Mouse (Mus musculus) stomach, postnatal 0 days (tissue): ENCODE measurements at regions not wholly inside any gene's neighbourhood (a gene's known extent, or its start where the extent isn't known, plus 50 kb on each side); places are given as distances from the start of the nearest gene placed in this dataset.

Source experiments
- ATAC-seq: fragments of 200-750 bp; cut with Nextera tagmentation; 2 replicates; pipeline ENCODE4 v1.8.0; 2017; ENCODE audit not compliant: low FRiP score, low TSS enrichment
- DNase-seq: peaks from one replicate; pipeline ENCODE4 v3.0.0-alpha.2; 2016; ENCODE audit warnings: low spot score
- H3K27ac ChIP-seq: fragments of 300-500 bp; sonication (generic); replicated peaks from 2 replicates; pipeline ENCODE4 v1.5.1; 2014; ENCODE audit warnings: mild to moderate bottlenecking, control low read depth
- H3K27me3 ChIP-seq: fragments of 300-500 bp; sonication (generic); 2 replicates; pipeline ENCODE4 v1.6.1; 2014; ENCODE audit warnings: low read length; ENCODE audit not compliant: control insufficient read depth, insufficient read depth
- H3K36me3 ChIP-seq: fragments of 300-500 bp; sonication (generic); 2 replicates; pipeline ENCODE4 v1.6.1; 2014; ENCODE audit warnings: low read length, mixed read lengths; ENCODE audit not compliant: control insufficient read depth, insufficient read depth
- H3K4me1 ChIP-seq: fragments of 300-500 bp; sonication (generic); replicated peaks from 2 replicates; pipeline ENCODE4 v1.6.1; 2014; ENCODE audit warnings: antibody characterized with exemption; ENCODE audit not compliant: control insufficient read depth, insufficient read depth
- H3K4me2 ChIP-seq: fragments of 300-500 bp; sonication (generic); replicated peaks from 2 replicates; pipeline ENCODE4 v1.6.1; 2014; ENCODE audit warnings: low read depth, mild to moderate bottlenecking, control low read depth, moderate library complexity
- H3K4me3 ChIP-seq: fragments of 300-500 bp; sonication (generic); 2 replicates; pipeline ENCODE4 v1.5.1; 2014; ENCODE audit warnings: low read depth, low read length, control low read depth
- H3K9ac ChIP-seq: fragments of 300-500 bp; sonication (generic); 2 replicates; pipeline ENCODE4 v1.6.1; 2014; ENCODE audit warnings: mild to moderate bottlenecking, low read length, control low read depth, mixed read lengths
- H3K9me3 ChIP-seq: fragments of 300-500 bp; sonication (generic); 2 replicates; pipeline ENCODE4 v1.6.1; 2016; ENCODE audit warnings: low read length; ENCODE audit not compliant: control insufficient read depth
- CTCF ChIP-seq: IDR thresholded peaks from 2 replicates; pipeline ENCODE4 v1.5.1; 2016; ENCODE audit warnings: antibody characterized with exemption, low read depth, mild to moderate bottlenecking, moderate library complexity
- EP300 ChIP-seq: optimal IDR thresholded peaks from 2 replicates; pipeline ENCODE3; 2016; ENCODE audit warnings: antibody characterized with exemption
- WGBS: fragments of 180-500 bp; shearing (Covaris S2); extraction: QIAGEN DNeasy Blood & Tissue Kit; methylation state at CpG from one replicate; pipeline ENCODE4 v1.1.7; 2014; 5-methylcytosine and 5-hydroxymethylcytosine counted together

DNA sequence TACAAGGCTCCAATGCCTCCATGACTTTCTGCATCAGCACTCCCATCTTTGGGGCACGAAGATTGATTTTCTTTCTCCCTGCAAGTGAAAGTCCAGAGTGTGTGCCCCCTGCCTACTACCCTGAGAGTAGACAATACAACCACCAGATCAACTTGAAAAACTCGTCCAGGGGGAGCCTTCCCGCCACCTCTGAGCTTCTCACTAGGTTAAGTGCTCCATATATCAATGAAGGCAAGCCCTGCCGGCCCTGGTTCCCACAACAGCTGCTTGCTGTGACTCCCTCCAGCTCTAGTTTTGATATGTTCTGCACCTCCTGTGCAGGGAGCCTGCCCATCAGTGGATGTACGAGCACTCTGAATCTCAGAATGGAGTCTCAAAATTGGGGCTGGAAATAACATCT lies 377.8 kb downstream of the Nr2f2 start:
- Histone ChIP-seq H3K27ac (no peak overlapping the region), H3K9ac (no peak overlapping the region), H3K36me3 (no peaks in the 10 kb centered on the region), H3K4me1 (no peaks in the 10 kb centered on the region; the same call in 1 of the 2 replicates), H3K27me3 (no peaks in the 10 kb centered on the region), H3K4me2 (no peak overlapping the region), H3K9me3 (no peaks in the 10 kb centered on the region), H3K4me3 (no peak overlapping the region)
- no peak for DNase-seq
- WGBS: 42% methylated on average over 5 of the region's 5 CpGs
- ATAC-seq: no peak
- TF ChIP-seq CTCF: no peak
- TF ChIP-seq EP300: no peak

DNA sequence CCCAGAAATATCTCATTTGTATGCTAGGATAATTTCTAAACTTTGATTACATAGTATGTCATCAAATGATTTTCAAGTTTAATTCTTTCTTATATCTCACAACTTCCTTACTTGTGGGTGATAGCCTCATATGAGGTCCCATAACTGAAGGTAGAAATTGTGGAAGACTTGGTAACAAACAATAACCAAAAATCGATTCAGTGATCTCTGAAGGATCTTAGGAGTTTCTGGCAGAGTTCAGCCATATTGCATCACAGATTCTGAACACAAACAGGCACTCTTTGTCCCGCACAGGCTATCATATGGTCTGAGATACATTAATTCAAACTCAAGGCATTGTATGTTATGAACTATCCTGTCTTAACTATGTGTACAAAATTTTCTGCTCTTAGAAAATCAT lies 385.2 kb downstream of the Nr2f2 start:
- Histone ChIP-seq H3K4me2 (no peak overlapping the region), H3K9me3 (no peaks in the 10 kb centered on the region), H3K4me3 (no peak overlapping the region), H3K9ac (no peak overlapping the region), H3K36me3 (no peaks in the 10 kb centered on the region), H3K4me1 (no peaks in the 10 kb centered on the region), H3K27ac (no peak overlapping the region), H3K27me3 (no peaks in the 10 kb centered on the region)
- no peak for ATAC-seq
- no peak for DNase-seq
- TF ChIP-seq EP300 (no peak), CTCF (no peak)
- WGBS: 72% methylated on average over 2 of the region's 2 CpGs

DNA sequence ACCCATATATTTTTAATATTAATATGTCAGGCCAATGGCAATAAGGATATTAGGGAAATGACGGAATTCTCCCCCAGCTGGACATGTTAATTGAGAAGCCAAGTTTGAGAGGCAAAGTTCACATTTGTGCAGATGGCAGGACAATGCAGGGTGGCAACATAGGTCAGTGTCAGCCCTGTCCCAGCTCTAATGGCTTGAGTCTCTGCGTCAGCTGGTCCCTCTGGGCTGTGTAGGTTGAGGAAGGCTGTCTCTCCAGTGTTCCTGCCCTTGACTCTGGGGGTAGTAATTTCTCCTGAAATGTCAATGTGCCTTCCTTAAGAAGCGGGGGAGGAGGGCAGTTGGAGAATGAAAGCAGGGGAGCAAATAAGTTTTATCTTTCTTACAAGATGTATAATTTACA lies 390.2 kb downstream of the Nr2f2 start:
- Histone ChIP-seq H3K36me3 (no peaks in the 10 kb centered on the region), H3K4me1 (no peaks in the 10 kb centered on the region), H3K4me2 (no peak overlapping the region), H3K9ac (no peak overlapping the region), H3K27ac (no peak overlapping the region), H3K27me3 (no peaks in the 10 kb centered on the region), H3K4me3 (no peak overlapping the region), H3K9me3 (no peaks in the 10 kb centered on the region)
- DNase-seq (no peak), ATAC-seq (no peak)
- WGBS: 83% methylated on average over 3 of the region's 3 CpGs
- TF ChIP-seq EP300: no peak
- no peak for TF ChIP-seq CTCF

DNA sequence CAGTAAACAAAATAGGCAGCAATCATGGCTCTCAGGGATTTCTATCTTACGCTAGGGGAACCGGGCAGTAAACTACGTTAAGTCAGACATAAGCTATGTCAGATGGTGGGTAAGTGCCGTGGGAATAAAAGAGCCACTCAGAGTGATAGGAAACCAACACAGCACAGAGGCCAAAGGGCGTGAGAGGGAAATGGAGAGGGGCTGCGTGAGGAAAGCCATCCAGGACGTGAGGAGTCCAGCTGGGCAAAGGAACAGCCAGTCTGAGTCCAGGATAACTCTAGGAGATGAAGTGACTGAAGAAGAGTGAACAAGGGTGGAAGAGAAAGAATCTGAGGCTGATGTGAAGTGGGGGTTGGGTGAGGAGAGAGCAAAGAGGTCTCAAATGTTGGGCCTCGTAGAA lies 402.5 kb downstream of the Nr2f2 start:
- no peak for TF ChIP-seq EP300
- no peak for TF ChIP-seq CTCF
- Histone ChIP-seq H3K9me3 (no peaks in the 10 kb centered on the region), H3K27ac (no peak overlapping the region), H3K36me3 (no peaks in the 10 kb centered on the region; the same call in 1 of the 2 replicates), H3K27me3 (no peaks in the 10 kb centered on the region), H3K4me3 (no peak overlapping the region), H3K4me2 (no peak overlapping the region), H3K4me1 (no peaks in the 10 kb centered on the region), H3K9ac (no peak overlapping the region)
- no peak for ATAC-seq
- no peak for DNase-seq
- WGBS: 69% methylated on average over 8 of the region's 8 CpGs

DNA sequence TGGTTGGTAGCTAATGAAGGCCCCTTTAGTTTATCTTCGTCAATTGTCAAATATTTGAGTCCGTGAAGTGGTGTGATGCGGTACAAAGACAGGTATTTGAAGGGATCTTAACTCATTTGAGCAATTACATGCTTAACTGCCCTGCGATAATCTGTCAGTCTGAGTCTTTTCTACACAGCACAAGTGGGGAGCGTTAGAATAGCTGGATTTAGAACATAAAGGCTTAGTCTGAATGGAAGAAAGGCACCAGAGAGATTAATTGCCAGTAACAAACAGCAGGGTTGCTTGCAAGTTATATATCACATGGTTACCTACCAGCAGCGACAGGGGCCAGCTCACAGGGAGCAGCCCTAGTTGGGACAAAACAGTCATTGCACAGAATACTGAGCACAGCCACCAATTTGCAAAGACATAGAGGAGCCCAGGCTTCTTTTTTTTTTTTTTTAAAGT lies 416.3 kb downstream of the Nr2f2 start:
- 31% methylated on average over 6 of the region's 6 CpGs for WGBS
- TF ChIP-seq EP300: no peak
- no peak for TF ChIP-seq CTCF
- DNase-seq (no peak), ATAC-seq (no peak)
- H3K4me3 ChIP-seq: no peak overlapping the region
- H3K27ac ChIP-seq: no peak overlapping the region
- H3K4me2 ChIP-seq: no peak overlapping the region
- no peaks in the 10 kb centered on the region for H3K36me3 ChIP-seq
- H3K27me3 ChIP-seq: no peaks in the 10 kb centered on the region
- no peak overlapping the region for H3K9ac ChIP-seq
- H3K9me3 ChIP-seq: no peaks in the 10 kb centered on the region
- no peaks in the 10 kb centered on the region for H3K4me1 ChIP-seq

DNA sequence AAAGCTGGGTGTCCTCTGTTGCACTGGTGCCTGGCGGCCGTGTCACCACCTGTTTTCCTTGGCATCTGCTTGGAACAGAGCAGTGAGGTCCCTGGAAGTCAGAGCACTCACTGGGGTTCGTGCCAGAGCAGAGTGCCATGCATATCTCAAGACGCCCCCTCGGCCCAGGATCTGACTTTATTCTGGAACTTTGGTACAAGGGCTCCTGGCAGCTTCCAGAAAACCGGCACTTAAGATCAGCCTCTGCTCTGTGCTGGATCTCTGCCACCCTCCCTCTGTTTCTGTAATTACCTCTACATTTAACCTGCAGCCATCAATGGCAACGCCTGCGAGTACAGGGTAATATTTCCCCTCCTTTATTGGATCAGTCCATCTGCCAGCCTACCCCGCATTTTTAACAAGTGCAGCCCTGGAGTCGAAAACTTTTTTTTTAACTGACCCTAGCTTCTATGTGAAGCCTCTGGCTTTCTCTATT lies 416.9 kb downstream of the Nr2f2 start:
- no peak for TF ChIP-seq CTCF
- no peak for TF ChIP-seq EP300
- Histone ChIP-seq H3K36me3 (no peaks in the 10 kb centered on the region), H3K27me3 (no peaks in the 10 kb centered on the region), H3K4me3 (no peak overlapping the region), H3K9me3 (no peaks in the 10 kb centered on the region), H3K9ac (no peak overlapping the region), H3K4me2 (no peak overlapping the region), H3K4me1 (no peaks in the 10 kb centered on the region), H3K27ac (no peak overlapping the region)
- WGBS: 38% methylated on average over 10 of the region's 10 CpGs
- peak; percentile 46 for DNase-seq
- 0 out of 2 replicates have a peak, but pooled peaks have one; percentile 53 for ATAC-seq
